Mouse (Mus musculus) adrenal gland, postnatal 4 days (tissue): ENCODE data around the gene Gng8. TPM values are rescaled to one million over a fixed set of nuclear protein-coding genes. Genes with fewer than 3 reads are reported as not detected.

Experiments
- DNase-seq, 2 experiments: peaks; one replicate each; pipeline ENCODE4 v3.0.0; 2021 to 2022; ENCODE audit warnings: low spot score in 2 of 2, mixed read lengths in 2 of 2
- total RNA-seq, 2 experiments: library from RNA; stranded (reverse); gene quantifications; 2 replicates each; pipeline ENCODE4 v1.2.3; 2021

Gene Gng8
- total RNA-seq, 2 experiments from 2014 or later = 2.4 to 4.0 TPM

DNA sequence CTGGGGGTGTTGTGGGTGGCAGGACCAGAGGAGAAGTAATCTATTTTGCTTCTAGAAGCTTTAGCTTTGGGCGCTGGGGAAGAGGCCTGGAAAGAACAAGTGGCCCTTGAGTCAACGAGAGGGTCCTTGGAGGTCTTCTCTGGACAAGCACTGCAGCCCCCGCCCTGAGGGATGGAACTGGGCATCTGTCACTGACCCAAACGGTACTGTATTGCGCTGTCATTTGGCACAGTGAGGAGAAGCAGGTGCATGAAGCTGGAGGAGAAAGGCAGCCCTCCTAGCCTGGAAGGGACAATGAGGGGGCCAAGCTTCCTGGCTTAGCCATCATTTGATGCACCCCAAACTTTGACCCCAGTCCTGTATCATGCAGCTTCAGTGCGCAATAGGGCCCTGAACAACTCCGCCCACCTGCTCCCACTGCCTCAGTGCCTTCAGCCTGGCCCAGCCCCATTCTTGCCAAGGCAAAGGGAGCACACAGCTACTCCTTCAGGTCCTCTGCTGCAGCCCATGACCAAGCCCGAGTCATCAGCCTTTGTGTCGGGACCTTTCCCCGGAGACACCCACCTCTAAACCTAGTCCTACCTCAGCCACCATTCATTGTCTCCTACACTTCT is 30.9 kb downstream of the Gng8 start:
- no peak for DNase-seq

GRCm38 (mm10) chr7:16923283-16924036 is 31.9 kb downstream of the Gng8 start:
- no peak for DNase-seq

- DNase-seq = peak; percentile 99
Observed at GRCm38 (mm10) chr7:16924037-16924834, 32.6 kb downstream of the Gng8 start, which contains the start of gene Calm3. Gene Calm3, minus strand, starts transcription at chr7:16924114.

- no peak for DNase-seq
Observed at GRCm38 (mm10) chr7:16928341-16928740, 36.8 kb downstream of the Gng8 start.

DNA sequence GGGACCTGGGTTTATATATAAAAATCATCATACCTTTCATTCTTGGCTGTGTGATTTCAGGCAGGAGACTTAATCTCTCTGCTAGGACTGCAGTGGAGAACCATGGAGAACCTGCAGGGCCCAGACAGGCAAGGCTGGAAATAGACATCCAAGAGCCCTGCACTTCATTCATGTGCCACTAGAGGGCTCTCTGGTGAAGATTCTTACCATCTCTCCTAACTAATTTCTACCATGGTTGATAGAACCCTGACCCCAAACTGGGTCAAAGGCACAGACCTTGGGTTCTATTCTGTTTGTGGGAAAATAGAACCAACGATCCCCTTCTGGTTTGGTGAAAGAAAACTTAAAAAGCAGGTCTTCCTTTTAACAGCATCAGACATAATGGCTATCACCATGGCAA is 39.3 kb downstream of the Gng8 start:
- DNase-seq = no peak

GRCm38 (mm10) chr7:16931968-16932627 is 40.5 kb downstream of the Gng8 start:
- DNase-seq = peak; percentile 66 to 74

DNA sequence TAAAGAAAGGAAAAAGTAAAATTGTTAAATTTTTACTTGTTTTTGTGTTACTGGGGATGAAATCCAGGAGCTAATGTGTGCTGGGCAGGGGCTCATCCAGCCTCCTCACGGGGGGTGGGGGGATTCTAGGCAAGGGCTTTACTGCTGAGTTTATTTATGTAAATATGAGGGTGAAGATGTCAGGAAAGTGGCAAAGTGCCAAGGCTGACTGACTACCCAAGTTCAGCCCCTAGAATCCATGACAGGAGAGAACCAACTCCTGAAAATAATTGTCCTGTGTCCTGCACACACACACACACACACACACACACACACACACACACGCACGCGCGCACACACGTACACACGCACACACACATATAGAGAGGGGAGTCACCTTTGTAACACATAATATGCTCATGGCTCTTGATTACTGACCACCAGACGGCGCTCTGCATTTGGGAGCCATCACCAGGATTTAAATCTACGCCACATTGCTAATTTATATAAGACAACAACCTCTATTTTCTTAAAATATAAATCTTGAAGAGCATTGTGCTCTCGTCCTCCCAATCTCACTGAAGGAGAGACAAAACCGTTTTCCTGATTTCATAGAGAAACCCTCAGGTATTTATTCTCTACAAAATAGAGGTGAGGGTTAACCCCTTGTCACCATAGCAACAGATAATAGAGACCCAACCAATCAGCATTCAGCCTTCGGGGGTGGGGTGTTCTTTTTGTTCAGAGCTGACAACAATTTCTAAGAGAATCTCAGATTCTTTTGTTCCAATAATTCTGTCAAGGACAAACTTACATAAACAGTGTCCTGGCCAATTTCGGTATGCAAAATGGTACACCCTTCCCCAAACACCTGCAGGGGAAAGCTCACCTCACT is 41.4 kb downstream of the Gng8 start:
- DNase-seq = no peak

- no peak for DNase-seq
Observed at GRCm38 (mm10) chr7:16937312-16937711, 45.7 kb downstream of the Gng8 start.

DNA sequence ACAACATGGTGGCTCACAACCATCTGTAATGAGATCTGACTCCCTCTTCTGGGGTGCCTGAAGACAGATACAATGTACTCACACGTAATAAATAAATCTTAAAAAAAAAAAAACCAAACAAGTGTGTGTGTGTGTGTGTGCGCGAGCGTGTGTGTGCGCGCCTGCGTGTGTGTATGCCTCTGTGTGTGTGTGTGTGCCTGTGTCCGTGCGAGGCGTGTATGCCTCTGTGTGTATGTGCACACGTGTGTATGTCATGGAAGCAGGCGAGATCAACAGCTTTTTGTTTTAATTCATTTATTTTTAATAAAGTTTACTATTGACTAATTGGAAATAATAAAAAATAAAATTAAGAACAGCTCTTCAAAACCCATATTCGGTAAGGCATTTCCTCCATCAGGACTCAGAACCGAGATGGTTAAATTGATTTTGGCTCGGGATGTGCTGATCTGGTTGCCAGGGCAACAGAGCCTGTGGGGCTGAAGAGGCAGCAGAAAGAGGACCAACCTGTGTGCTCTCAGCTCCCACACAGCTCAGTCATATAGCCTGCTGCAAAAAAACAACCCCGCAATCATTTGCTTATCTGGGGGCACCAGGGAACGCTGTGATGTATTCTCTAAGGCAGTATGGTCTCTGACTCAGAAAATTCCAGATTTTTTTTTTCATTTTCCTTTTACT is 46.7 kb downstream of the Gng8 start:
- DNase-seq = no peak

DNA sequence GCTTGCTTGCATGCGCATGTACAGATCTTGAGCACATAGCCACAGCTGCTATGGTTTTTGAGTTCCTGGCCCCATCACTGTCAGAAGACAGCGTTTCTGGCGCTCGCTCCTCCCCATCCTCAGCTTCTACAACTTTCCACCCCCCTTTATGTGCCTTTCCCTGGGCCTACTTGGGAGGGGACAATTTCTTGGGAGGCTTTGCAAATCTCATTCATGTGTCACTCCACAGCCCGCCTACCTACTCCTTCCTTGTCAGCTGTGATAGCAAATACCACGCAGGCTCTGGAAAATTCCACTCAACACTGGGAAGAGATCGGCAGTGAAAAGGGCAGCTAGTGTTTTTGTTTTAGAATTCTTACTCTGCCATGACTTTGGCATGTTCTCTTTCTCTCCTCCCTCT is 48.7 kb downstream of the Gng8 start:
- DNase-seq = no peak

DNA sequence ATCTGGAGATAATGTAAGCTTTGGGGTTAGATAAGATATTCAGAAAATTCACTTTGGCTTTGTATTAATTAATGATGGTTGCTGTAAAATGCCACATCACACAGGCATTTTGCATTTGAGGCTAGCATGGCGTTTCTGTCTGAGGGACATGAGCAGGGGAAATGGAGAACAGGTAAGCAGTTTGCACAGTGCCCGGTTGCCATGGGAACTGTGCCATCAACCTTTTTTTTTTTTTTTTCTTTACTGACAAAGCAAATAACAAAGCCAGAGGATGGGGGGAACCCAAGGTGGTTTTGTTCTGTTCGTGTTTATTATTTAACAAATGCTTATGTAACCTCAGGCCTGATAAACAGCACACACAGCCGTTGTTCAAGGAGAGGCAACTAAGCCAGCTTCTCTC is 51.3 kb downstream of the Gng8 start:
- DNase-seq = no peak

GRCm38 (mm10) chr7:16944061-16944807 is 52.6 kb downstream of the Gng8 start, which contains the start of gene Pnmal2:
Gene Pnmal2, plus strand, starts transcription at chr7:16944682.
- DNase-seq = peak; percentile 64 to 72

DNA sequence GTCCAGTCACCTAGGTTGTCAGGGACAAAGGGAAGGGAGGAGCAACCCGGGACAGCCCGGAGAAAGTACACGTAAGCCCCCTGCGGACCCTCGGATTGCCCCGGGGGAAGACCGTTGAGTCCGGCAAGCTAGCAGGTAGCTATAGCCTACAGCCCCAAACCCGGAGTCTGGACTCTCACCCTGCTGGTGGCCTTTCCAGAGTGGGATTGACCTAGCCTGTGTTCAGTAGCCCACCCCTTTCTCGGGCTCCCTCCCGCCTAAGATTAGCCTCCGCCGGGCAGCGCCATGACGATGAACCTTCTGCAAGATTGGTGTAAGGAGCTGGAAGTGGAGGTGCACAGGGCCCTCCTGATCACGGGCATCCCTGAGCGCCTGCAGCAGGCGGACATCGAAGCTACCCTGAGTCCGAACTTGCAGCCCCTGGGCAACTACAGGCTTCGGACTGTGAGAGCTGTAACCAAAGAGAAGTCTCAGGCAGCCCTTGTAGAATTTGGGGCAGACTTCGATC is 53.3 kb downstream of the Gng8 start:
- DNase-seq = no peak

Other genes starting within 250 kb of the Gng8 start
- not detected for gene Ceacam15, start 216.1 kb upstream of the Gng8 start, total RNA-seq
- not detected for gene Ceacam9, start 169.9 kb upstream of the Gng8 start, total RNA-seq
- 100 to 1,000 TPM; 169 to 179 TPM for gene Ap2s1, start 153.4 kb upstream of the Gng8 start, total RNA-seq
- 10 to 100 TPM; 60.8 to 61.0 TPM for gene Slc1a5, start 110.4 kb upstream of the Gng8 start, total RNA-seq
- 100 to 1,000 TPM in 1 of 2 experiments, 10 to 100 TPM in 1; 96.9 to 106 TPM for gene Strn4, start 75.9 kb upstream of the Gng8 start, total RNA-seq
- gene Fkrp, start 75.1 kb upstream of the Gng8 start, total RNA-seq = 10 to 100 TPM; 26.3 to 29.0 TPM
- 10 to 100 TPM; 22.0 to 22.2 TPM for gene Prkd2, start 48.9 kb upstream of the Gng8 start, total RNA-seq
- gene Dact3, start 16.5 kb upstream of the Gng8 start, total RNA-seq = 10 to 100 TPM; 12.7 to 13.7 TPM
- gene Ptgir, start 14.7 kb downstream of the Gng8 start, total RNA-seq = 1 to 10 TPM; 1.7 to 2.0 TPM
- gene Calm3, start 32.3 kb downstream of the Gng8 start, total RNA-seq = 100 to 1,000 TPM; 330 to 344 TPM
- 10 to 100 TPM; 40.7 to 42.6 TPM for gene Pnmal2, start 52.9 kb downstream of the Gng8 start, total RNA-seq
- 1 to 10 TPM; 7.3 to 7.8 TPM for gene Pnmal1, start 67.9 kb downstream of the Gng8 start, total RNA-seq
- gene Gm42372, start 91.3 kb downstream of the Gng8 start, total RNA-seq = 1 to 10 TPM; 2.2 TPM
- 10 to 100 TPM; 40.2 to 45.4 TPM for gene Ccdc8, start 100.9 kb downstream of the Gng8 start, total RNA-seq
- 100 to 1,000 TPM in 1 of 2 experiments, 10 to 100 TPM in 1; 91.5 to 102 TPM for gene Ppp5c, start 136.1 kb downstream of the Gng8 start, total RNA-seq
- gene Hif3a, start 170.6 kb downstream of the Gng8 start, total RNA-seq = 10 to 100 TPM; 14.3 to 17.8 TPM
- gene Psg16, start 182.3 kb downstream of the Gng8 start, total RNA-seq = under 1 TPM; 0.39 to 0.79 TPM